Mouse (Mus musculus) stomach, embryonic 15.5 days (tissue): ENCODE results near the gene Pfkm. TPM values are rescaled to one million over a fixed set of nuclear protein-coding genes. Genes with fewer than 3 reads are reported as not detected.

Experiments
- ATAC-seq: fragments of 200-750 bp; cut with Nextera tagmentation; 2 replicates; pipeline ENCODE4 v1.8.0; 2017; ENCODE audit warnings: low read depth, moderate number of reproducible peaks, moderate TSS enrichment; ENCODE audit not compliant: insufficient read depth, low FRiP score
- H3K27ac ChIP-seq: fragments of 300-500 bp; sonication (generic); 2 replicates; pipeline ENCODE4 v1.5.1; 2015; ENCODE audit warnings: mild to moderate bottlenecking, inconsistent platforms
- H3K27me3 ChIP-seq: fragments of 300-500 bp; sonication (generic); replicated peaks from 2 replicates; pipeline ENCODE4 v1.6.1; 2015; ENCODE audit warnings: inconsistent platforms
- H3K36me3 ChIP-seq: fragments of 300-500 bp; sonication (generic); 2 replicates; pipeline ENCODE4 v1.6.1; 2015; ENCODE audit warnings: inconsistent platforms
- H3K4me1 ChIP-seq: fragments of 300-500 bp; sonication (generic); 2 replicates; pipeline ENCODE4 v1.6.1; 2015; ENCODE audit warnings: inconsistent platforms
- H3K4me2 ChIP-seq: fragments of 300-500 bp; sonication (generic); 2 replicates; pipeline ENCODE4 v1.6.1; 2015; ENCODE audit warnings: mild to moderate bottlenecking, inconsistent platforms
- H3K4me3 ChIP-seq: fragments of 300-500 bp; sonication (generic); replicated peaks from 2 replicates; pipeline ENCODE4 v1.5.1; 2015; ENCODE audit warnings: inconsistent platforms
- H3K9ac ChIP-seq: fragments of 300-500 bp; sonication (generic); 2 replicates; pipeline ENCODE4 v1.6.1; 2015; ENCODE audit warnings: inconsistent platforms
- H3K9me3 ChIP-seq: fragments of 300-500 bp; sonication (generic); 2 replicates; pipeline ENCODE4 v1.6.1; 2016; ENCODE audit warnings: inconsistent platforms
- WGBS: fragments of 180-500 bp; shearing (Covaris S2); methylation state at CpG from one replicate; pipeline ENCODE4 v1.1.7; 2015; 5-methylcytosine and 5-hydroxymethylcytosine counted together
- polyA plus RNA-seq: library from polyadenylated mRNA; unstranded; fragments of >200 nt; fragmentation: Nextera tagmentation; extraction: Ambion mirVana; gene quantifications from 2 replicates; pipeline ENCODE4 v1.2.1, GENCODE M21; 2015

Gene Pfkm
- polyA plus RNA-seq, 1 experiment from 2014 or later: 28.3 TPM

DNA sequence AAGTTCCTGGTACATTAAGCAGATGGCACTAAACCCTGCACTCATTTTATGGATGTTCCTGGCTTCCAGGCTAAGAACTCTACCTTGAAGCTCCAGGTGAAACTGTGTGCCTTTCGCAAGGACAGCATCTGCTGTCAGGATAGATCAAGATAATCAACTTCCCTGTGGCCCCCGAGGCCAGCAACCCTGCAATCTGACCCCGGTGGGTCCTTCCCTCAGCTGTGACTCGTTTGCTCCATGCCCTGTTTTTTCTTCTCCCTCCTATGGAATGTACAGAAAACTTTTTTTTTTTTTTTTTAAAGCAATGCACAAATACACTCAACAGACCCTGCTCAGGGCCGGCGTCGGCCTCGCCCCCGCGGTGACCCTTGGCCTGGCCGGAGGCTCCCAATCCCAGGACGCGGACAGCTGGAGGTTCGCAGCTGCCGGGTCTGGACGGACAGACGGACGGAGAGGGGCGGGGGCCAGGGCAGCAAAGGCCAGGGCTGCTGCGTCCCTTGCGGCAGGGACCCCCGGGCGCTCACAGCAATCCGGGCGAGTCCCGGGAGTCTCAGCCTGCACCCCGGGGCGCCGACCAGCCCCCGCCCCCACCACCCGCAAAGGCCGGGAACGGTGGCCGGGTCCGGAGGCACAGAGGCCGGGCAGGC lies 52.6 kb downstream of the Pfkm start:
- peak overlapping the region; percentile 52 for H3K27ac ChIP-seq
- peak overlapping the region; percentile 97 for H3K4me3 ChIP-seq
- ATAC-seq: peak; percentile 48; the same call in 1 of the 2 replicates
- under 1% methylated on average over 36 of the region's 36 CpGs for WGBS
- H3K9me3 ChIP-seq: no peaks in the 10 kb centered on the region
- peak overlapping the region; percentile 77 for H3K4me2 ChIP-seq
- H3K9ac ChIP-seq: peak overlapping the region; percentile 95
- H3K36me3 ChIP-seq: peaks cover under 1% of the 10 kb centered on the region; the same call in 1 of the 2 replicates
- H3K27me3 ChIP-seq: no peaks in the 10 kb centered on the region
- H3K4me1 ChIP-seq: 0 out of 2 replicates have a peak, but pooled peaks cover 7% of the 10 kb centered on the region

- H3K27ac ChIP-seq: peak overlapping the region; percentile 69
- WGBS: under 1% methylated on average over 38 of the region's 38 CpGs
- H3K9ac ChIP-seq: peak overlapping the region; percentile 95
- H3K4me1 ChIP-seq: 0 out of 2 replicates have a peak, but pooled peaks cover 7% of the 10 kb centered on the region
- no peaks in the 10 kb centered on the region for H3K27me3 ChIP-seq
- peak overlapping the region; percentile 77 for H3K4me2 ChIP-seq
- ATAC-seq: peak; percentile 95
- H3K4me3 ChIP-seq: peak overlapping the region; percentile 97
- H3K9me3 ChIP-seq: no peaks in the 10 kb centered on the region
- H3K36me3 ChIP-seq: no peaks in the 10 kb centered on the region
These were observed 53.3 kb downstream of the Pfkm start for GRCm38 (mm10) chr15:98145559-98146181.

GRCm38 (mm10) chr15:98148356-98148755 lies 56.0 kb downstream of the Pfkm start:
- Histone ChIP-seq H3K9ac (no peak overlapping the region), H3K4me3 (no peak overlapping the region), H3K27ac (no peak overlapping the region), H3K9me3 (no peaks in the 10 kb centered on the region), H3K4me2 (no peak overlapping the region), H3K36me3 (no peaks in the 10 kb centered on the region), H3K27me3 (no peaks in the 10 kb centered on the region), H3K4me1 (0 out of 2 replicates have a peak, but pooled peaks cover 7% of the 10 kb centered on the region)
- ATAC-seq: no peak
- WGBS: 66% methylated on average over 3 of the region's 3 CpGs

DNA sequence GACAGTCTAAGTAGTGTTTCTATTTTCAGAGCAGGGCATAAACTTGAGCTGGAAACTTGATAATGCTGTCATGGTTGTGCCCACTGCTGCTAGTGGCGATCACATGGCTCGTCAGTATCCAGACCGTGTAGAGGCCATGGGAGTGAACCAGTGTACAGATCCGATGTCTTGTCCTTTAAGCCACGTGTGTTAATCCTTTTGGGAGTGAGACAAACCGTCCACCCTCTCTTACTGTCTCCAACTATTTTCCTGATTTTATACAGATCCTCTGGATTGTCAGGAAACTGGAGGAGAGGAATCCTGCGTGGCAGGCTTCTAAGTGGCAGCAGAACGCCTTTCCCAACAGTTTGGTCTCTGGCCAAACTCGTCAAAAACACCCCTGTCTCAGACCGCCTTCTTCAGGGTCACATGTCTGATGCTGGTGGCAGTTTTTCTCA lies 56.8 kb downstream of the Pfkm start:
- ATAC-seq: no peak
- Histone ChIP-seq H3K4me1 (0 out of 2 replicates have a peak, but pooled peaks cover 7% of the 10 kb centered on the region), H3K4me3 (no peak overlapping the region), H3K9ac (no peak overlapping the region), H3K27ac (no peak overlapping the region), H3K27me3 (no peaks in the 10 kb centered on the region), H3K9me3 (no peaks in the 10 kb centered on the region), H3K36me3 (no peaks in the 10 kb centered on the region), H3K4me2 (no peak overlapping the region)
- 66% methylated on average over 10 of the region's 10 CpGs for WGBS

GRCm38 (mm10) chr15:98152916-98153315 lies 60.5 kb downstream of the Pfkm start:
- Histone ChIP-seq H3K27me3 (no peaks in the 10 kb centered on the region), H3K9ac (no peak overlapping the region), H3K27ac (no peak overlapping the region), H3K4me3 (no peak overlapping the region), H3K4me1 (no peaks in the 10 kb centered on the region), H3K36me3 (no peaks in the 10 kb centered on the region), H3K4me2 (no peak overlapping the region), H3K9me3 (no peaks in the 10 kb centered on the region)
- ATAC-seq: no peak
- 67% methylated on average over 7 of the region's 7 CpGs for WGBS

DNA sequence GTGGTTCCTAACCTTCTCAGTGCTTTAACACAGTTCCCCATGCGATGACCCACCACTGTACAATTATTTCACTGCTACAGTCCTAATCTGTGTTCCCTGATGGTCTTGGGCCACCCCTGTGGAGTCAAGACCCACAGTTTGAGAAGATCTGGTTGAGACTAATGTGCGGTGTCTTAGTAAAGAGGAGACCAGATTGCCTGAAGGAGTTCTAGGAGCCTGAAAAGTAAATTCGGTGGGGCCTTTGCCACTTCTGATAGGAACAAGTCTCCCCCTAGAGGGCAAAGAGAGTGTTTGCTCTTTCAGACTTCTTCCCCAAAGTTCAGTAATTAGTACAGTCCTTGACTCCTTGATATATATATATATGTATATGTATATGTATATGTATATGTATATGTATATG lies 61.2 kb downstream of the Pfkm start:
- Histone ChIP-seq H3K4me3 (no peak overlapping the region), H3K27ac (no peak overlapping the region), H3K36me3 (no peaks in the 10 kb centered on the region), H3K9me3 (no peaks in the 10 kb centered on the region), H3K27me3 (no peaks in the 10 kb centered on the region), H3K4me2 (no peak overlapping the region), H3K9ac (no peak overlapping the region), H3K4me1 (no peaks in the 10 kb centered on the region)
- ATAC-seq: no peak
- 32% methylated on average over 3 of the region's 3 CpGs for WGBS

- H3K4me3 ChIP-seq: no peak overlapping the region
- no peaks in the 10 kb centered on the region for H3K9me3 ChIP-seq
- no peak overlapping the region for H3K9ac ChIP-seq
- no peaks in the 10 kb centered on the region for H3K27me3 ChIP-seq
- H3K4me2 ChIP-seq: no peak overlapping the region
- no peak for ATAC-seq
- H3K4me1 ChIP-seq: no peaks in the 10 kb centered on the region
- no peak overlapping the region for H3K27ac ChIP-seq
- no peaks in the 10 kb centered on the region for H3K36me3 ChIP-seq
- 54% methylated on average over 4 of the region's 4 CpGs for WGBS
These were observed 61.8 kb downstream of the Pfkm start for GRCm38 (mm10) chr15:98154146-98154545.

GRCm38 (mm10) chr15:98154631-98155030 lies 62.2 kb downstream of the Pfkm start:
- H3K9me3 ChIP-seq: no peaks in the 10 kb centered on the region
- no peak overlapping the region for H3K4me3 ChIP-seq
- H3K27ac ChIP-seq: no peak overlapping the region
- no peak for ATAC-seq
- no peak overlapping the region for H3K9ac ChIP-seq
- H3K27me3 ChIP-seq: no peaks in the 10 kb centered on the region
- no peak overlapping the region for H3K4me2 ChIP-seq
- H3K4me1 ChIP-seq: no peaks in the 10 kb centered on the region
- WGBS: 75% methylated on average over 3 of the region's 3 CpGs
- no peaks in the 10 kb centered on the region for H3K36me3 ChIP-seq

DNA sequence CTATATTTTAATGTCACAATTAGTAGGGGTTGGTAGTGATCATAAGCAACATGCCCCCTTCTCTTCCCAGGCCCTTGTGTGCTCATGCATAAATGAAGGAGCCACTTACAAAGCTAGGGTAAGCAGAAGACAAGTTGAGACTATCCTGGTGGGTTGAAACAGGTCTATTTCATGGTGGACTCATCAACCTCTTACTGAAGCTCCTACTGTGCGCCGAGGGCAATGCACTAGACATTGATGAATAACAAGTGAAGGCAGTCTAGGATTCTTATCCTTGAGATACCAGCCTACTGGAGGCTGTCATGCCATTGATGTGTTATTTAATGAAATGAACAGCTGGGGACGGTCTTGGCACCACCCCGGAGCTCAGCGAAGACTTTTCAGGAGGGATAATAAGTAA lies 62.9 kb downstream of the Pfkm start:
- Histone ChIP-seq H3K9me3 (no peaks in the 10 kb centered on the region), H3K9ac (no peak overlapping the region), H3K4me2 (no peak overlapping the region), H3K27ac (no peak overlapping the region), H3K4me1 (no peaks in the 10 kb centered on the region), H3K36me3 (no peaks in the 10 kb centered on the region), H3K4me3 (no peak overlapping the region), H3K27me3 (no peaks in the 10 kb centered on the region)
- 83% methylated on average over 5 of the region's 5 CpGs for WGBS
- ATAC-seq: no peak

GRCm38 (mm10) chr15:98155944-98156343 lies 63.6 kb downstream of the Pfkm start:
- no peak overlapping the region for H3K27ac ChIP-seq
- no peak overlapping the region for H3K4me2 ChIP-seq
- no peaks in the 10 kb centered on the region for H3K36me3 ChIP-seq
- no peak overlapping the region for H3K9ac ChIP-seq
- no peak overlapping the region for H3K4me3 ChIP-seq
- 66% methylated on average over 4 of the region's 4 CpGs for WGBS
- ATAC-seq: no peak
- H3K27me3 ChIP-seq: no peaks in the 10 kb centered on the region
- H3K4me1 ChIP-seq: no peaks in the 10 kb centered on the region
- H3K9me3 ChIP-seq: no peaks in the 10 kb centered on the region

DNA sequence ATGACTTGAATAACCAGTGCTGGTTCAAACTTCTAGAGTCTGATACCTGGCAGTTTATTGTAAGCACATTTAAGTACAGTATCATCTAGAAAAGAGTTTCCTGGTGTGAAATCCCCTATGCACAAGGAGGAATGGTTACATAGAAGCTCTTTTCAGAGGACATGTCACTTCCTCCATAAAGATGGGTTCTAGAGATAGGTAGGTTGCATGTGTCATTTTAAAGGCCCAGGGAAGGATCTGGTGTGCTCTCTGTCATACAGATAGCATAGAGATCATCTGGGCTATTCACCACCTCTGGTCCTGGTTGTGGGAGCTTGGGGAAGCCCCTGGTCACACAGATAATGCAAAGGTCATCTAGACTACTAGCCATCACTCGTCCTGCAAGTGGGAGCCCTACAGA lies 64.9 kb downstream of the Pfkm start:
- Histone ChIP-seq H3K9ac (no peak overlapping the region), H3K27ac (no peak overlapping the region), H3K4me2 (no peak overlapping the region), H3K27me3 (no peaks in the 10 kb centered on the region), H3K4me1 (no peaks in the 10 kb centered on the region), H3K4me3 (no peak overlapping the region), H3K36me3 (no peaks in the 10 kb centered on the region), H3K9me3 (no peaks in the 10 kb centered on the region)
- 62% methylated on average over 1 of the region's 1 CpGs for WGBS
- ATAC-seq: no peak

DNA sequence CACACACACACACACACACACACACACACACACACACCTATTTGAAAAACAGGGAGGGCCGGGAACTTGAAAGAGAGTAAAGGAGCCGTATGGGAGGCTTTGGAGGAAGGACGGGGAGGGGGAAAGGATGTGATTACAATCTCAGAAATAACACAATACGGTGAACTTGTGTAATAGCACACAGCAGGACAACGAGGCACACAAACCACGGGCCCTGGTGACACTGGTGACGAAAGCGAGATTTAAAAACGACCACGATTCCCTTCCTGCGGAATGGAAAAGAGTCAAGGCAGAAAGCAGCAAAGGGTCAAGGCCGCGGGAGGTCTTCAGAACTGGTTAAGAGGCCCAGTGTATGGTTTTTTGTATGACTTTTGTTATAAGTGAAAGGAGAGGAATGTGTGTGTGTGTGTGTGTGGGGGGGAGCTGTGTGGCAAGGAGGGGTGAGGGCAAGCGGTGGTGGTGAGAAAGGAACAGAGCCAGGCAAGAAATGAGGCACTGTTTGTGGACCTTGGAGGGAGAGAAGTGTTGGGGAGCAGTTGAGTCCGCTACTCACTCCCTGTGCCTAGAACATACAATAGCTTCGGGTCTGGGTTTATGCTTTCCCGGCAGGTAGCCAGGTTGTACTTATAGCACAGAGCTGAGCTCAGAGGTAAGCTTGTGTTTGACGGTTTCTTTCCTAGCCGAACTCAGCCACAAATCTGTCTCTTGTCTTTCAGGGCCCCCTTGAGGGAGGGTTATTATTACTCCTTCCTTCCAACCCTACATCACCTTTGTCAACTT lies 68.8 kb downstream of the Pfkm start:
- H3K4me1 ChIP-seq: no peaks in the 10 kb centered on the region
- H3K4me2 ChIP-seq: no peak overlapping the region
- WGBS: 60% methylated on average over 19 of the region's 19 CpGs

More for the DNA sequence above, 68.8 kb downstream of the Pfkm start:
- Histone ChIP-seq H3K36me3 (no peaks in the 10 kb centered on the region), H3K4me3 (no peak overlapping the region), H3K27me3 (peaks cover 8% of the 10 kb centered on the region), H3K9ac (no peak overlapping the region), H3K9me3 (no peaks in the 10 kb centered on the region), H3K27ac (no peak overlapping the region)
- no peak for ATAC-seq
